Mouse (Mus musculus): ENCODE measurements around the gene Efna5.

GRCm38 (mm10) chr17:62713455-62713854 lies 167.7 kb downstream of the Efna5 start:
- no peak for TF ChIP-seq CTCF (IDR thresholded peaks at IDR 0.05; ENCODE audit: extremely low read depth, insufficient read length, insufficient replicate concordance, low read depth, low read length)
- no peak for TF ChIP-seq POLR2A (IDR thresholded peaks at IDR 0.05; ENCODE audit: low read depth, low read length)
